Mouse (Mus musculus) adrenal gland, adult 2 months (tissue): ENCODE measurements at regions not wholly inside any gene's neighbourhood (a gene's known extent, or its start where the extent isn't known, plus 50 kb on each side); places are given as distances from the start of the nearest gene placed in this dataset.
"Not testable (repeated sequence)": the region's sequence is repeated elsewhere in the genome, so short reads cannot be mapped to it uniquely, and the experiment has no call there.

Source experiments
- DNase-seq: peaks from one replicate; pipeline ENCODE4 v3.0.0; 2021

- DNase-seq: not testable (repeated sequence)
These were observed 87.4 kb upstream of the Olfr1402 start for GRCm38 (mm10) chr3:97509134-97509661.

- DNase-seq: peak; percentile 6
These were observed 85.4 kb upstream of the Olfr1402 start for GRCm38 (mm10) chr3:97507209-97507608.

DNA sequence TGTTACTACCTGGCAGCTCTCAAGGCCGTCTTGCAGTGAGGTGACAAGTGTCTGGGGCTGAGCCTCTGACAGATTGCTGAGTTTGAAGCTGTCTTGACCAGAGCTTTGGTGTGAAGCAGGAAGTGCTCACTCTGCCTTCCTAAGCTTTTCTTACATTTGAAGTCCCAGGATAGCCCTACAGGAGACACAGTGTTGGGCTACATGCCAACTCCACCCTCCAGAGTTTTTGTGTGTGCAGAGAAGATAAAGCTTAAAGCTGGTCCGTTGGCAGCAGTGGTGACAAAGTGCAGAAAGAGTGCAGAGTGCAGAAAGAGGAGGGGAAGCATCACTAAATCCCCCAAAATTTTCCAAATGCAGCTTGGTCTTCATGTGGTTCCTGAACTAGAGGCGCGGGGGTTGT lies 70.1 kb upstream of the Olfr1402 start:
- DNase-seq: no peak

- DNase-seq: no peak
These were observed 69.4 kb upstream of the Olfr1402 start for GRCm38 (mm10) chr3:97491208-97491607.

DNA sequence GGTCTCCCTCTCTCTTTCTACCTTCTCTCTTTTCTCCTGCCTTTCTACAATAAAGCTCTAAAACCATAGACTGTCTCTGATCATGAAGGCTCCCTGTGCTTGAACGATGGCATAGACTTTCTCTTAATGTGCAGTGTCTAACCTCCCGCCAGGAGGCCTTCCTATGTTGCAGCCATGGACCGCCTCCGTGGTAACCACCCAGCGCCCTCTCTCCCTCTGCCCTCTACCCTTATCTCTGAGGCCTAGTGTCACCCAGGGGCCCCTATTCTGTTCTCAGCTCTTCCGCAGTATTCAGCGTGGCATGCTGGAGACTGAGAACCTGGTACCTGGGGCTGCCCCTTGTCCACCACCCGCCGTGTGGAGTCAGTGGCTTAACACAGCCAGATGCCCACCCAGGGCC lies 67.5 kb upstream of the Olfr1402 start:
- no peak for DNase-seq
